Mouse (Mus musculus) inflammation-experienced regulatory T-cells, adult 6 months (primary cell): ENCODE measurements around the gene Pitpna. TPM values are rescaled to one million over a fixed set of nuclear protein-coding genes. Genes with fewer than 3 reads are reported as not detected.

Experiments used
- ATAC-seq: one replicate; pipeline ENCODE4 v1.8.0; 2017
- polyA plus RNA-seq, 3 experiments: library from polyadenylated mRNA; unstranded; fragments of 100-300 nt; shearing (Covaris generic); gene quantifications; one replicate each; pipeline ENCODE4 v1.2.1; 2017

Gene Pitpna
- polyA plus RNA-seq, 3 experiments from 2014 or later = 30.5 to 50.5 (median 40.2) TPM

- ATAC-seq = no peak
These were observed 47.4 kb downstream of the Pitpna start for GRCm38 (mm10) chr11:75635315-75635714.

- ATAC-seq = no peak
These were observed 55.4 kb downstream of the Pitpna start for GRCm38 (mm10) chr11:75643323-75643722.

- no peak for ATAC-seq
These were observed 56.8 kb downstream of the Pitpna start for GRCm38 (mm10) chr11:75644684-75645083.

- no peak for ATAC-seq
These were observed 59.8 kb downstream of the Pitpna start for GRCm38 (mm10) chr11:75647681-75648211.

GRCm38 (mm10) chr11:75649155-75649561 lies 61.3 kb downstream of the Pitpna start:
- no peak for ATAC-seq

- no peak for ATAC-seq
These were observed 62.4 kb downstream of the Pitpna start, which contains the start of gene Myo1c for GRCm38 (mm10) chr11:75650311-75650710. Gene Myo1c, plus strand, starts transcription at chr11:75650504.

GRCm38 (mm10) chr11:75650958-75651425 lies 63.1 kb downstream of the Pitpna start:
- ATAC-seq = no peak

GRCm38 (mm10) chr11:75651426-75652221 lies 63.7 kb downstream of the Pitpna start:
- ATAC-seq = peak; percentile 59

GRCm38 (mm10) chr11:75652222-75652941 lies 64.5 kb downstream of the Pitpna start:
- ATAC-seq = peak; percentile 11

- no peak for ATAC-seq
These were observed 65.2 kb downstream of the Pitpna start for GRCm38 (mm10) chr11:75652942-75653684.

- ATAC-seq = peak; percentile 32
These were observed 66.0 kb downstream of the Pitpna start for GRCm38 (mm10) chr11:75653781-75654470.

- ATAC-seq = peak; percentile 32
These were observed 66.8 kb downstream of the Pitpna start for GRCm38 (mm10) chr11:75654471-75655390.

GRCm38 (mm10) chr11:75655621-75656545 lies 68.0 kb downstream of the Pitpna start:
- peak; percentile 24 for ATAC-seq

GRCm38 (mm10) chr11:75656621-75657590 lies 69.0 kb downstream of the Pitpna start:
- no peak for ATAC-seq

GRCm38 (mm10) chr11:75657841-75658240 lies 69.9 kb downstream of the Pitpna start:
- no peak for ATAC-seq

GRCm38 (mm10) chr11:75658311-75658710 lies 70.4 kb downstream of the Pitpna start:
- no peak for ATAC-seq

GRCm38 (mm10) chr11:75658996-75659750 lies 71.3 kb downstream of the Pitpna start:
- no peak for ATAC-seq
